19 mouse cellular contexts compared by ENCODE assay signal in genomic region chrX:152545736-152546135, GRCm38 (mm10). TPM values are rescaled to one million over a fixed set of nuclear protein-coding genes. Genes with fewer than 3 reads are reported as not detected.
DNase-seq lines count a peak whose midpoint lies in the region; ATAC-seq lines count a peak whose summit lies in the region.
"Had no signal": no experiment of that assay in that cellular context is flagged by ENCODE, and none has a peak within 500 bp of the region (broad histone marks: within the 10 kb centered on the region; RNA-seq: fewer than 3 reads in every experiment).

No protein-coding gene starts in this region.

- peak; percentile 2 for DNase-seq in layer of hippocampus, adult 11-12 months (ENCODE audit: low spot score)
- DNase-seq in layer of hippocampus, postnatal 10 days (ENCODE audit: low spot score in 2 of 2): no peak
- peak; percentile 12 for DNase-seq in MEL-GATA-1-ER (ENCODE audit: extremely low read depth, low read depth)
- no peak for DNase-seq in cerebellum, adult 18-20 months
- DNase-seq in adrenal gland, postnatal 10 days: no peak
- no peak for DNase-seq in left cerebral cortex, adult 11 months (ENCODE audit: low spot score)
- DNase-seq: adrenal gland, postnatal 14 days; cerebellum, adult 2 months; cerebellum, postnatal 10 days; embryo, embryonic 11 days; gastrocnemius, postnatal 14 days; heart, adult 11 months; heart, postnatal 36 days had no signal

- ATAC-seq in hematopoietic stem cell, adult 5-6 weeks (replicated peaks in 1 of 2; ENCODE audit: insufficient read depth in 1 of 2, low FRiP score in 2 of 2, low TSS enrichment in 1 of 2, low read depth in 1 of 2, poor library complexity in 2 of 2, severe bottlenecking in 2 of 2): peak; percentile 29 to 73; a peak in 3 of 4 replicates
- ATAC-seq: forebrain, embryonic 15.5 days; hindbrain, embryonic 16.5 days; inflammation-experienced regulatory T-cells, adult 6 months had no signal

RNA-seq across cellular contexts. Expression of gene Cldn34a, which starts 17.4 kb away (rescaled TPM):
- total RNA-seq in layer of hippocampus, postnatal 10 days (2021): not detected
- not detected in 2 replicates for total RNA-seq in hematopoietic stem cell, adult 5-6 weeks (2017)
- total RNA-seq in adrenal gland, postnatal 10 days (2021): not detected
- total RNA-seq: adrenal gland, postnatal 14 days; ES-E14; gastrocnemius, adult 18-20 months; gastrocnemius, postnatal 14 days; heart, postnatal 36 days had no signal

Comparison
In these comparisons a context has a peak if more than half of its experiments do, and no peak if none do; other contexts are left out.
1. DNase-seq: peak in layer of hippocampus, adult 11-12 months (single experiment) and MEL-GATA-1-ER (single experiment); none in layer of hippocampus, postnatal 10 days (0 of 2), cerebellum, adult 18-20 months (0 of 2), adrenal gland, postnatal 10 days (single experiment) and left cerebral cortex, adult 11 months (single experiment).